ENCODE assay signal across 20 mouse cellular contexts in genomic region chr1:177262926-177263325, GRCm38 (mm10). TPM values are rescaled to one million over a fixed set of nuclear protein-coding genes. Genes with fewer than 3 reads are reported as not detected.
DNase-seq lines count a peak whose midpoint lies in the region; ATAC-seq and TF ChIP-seq lines count a peak whose summit lies in the region.
"Had no signal": no experiment of that assay in that cellular context is flagged by ENCODE, and none has a peak within 500 bp of the region (broad histone marks: within the 10 kb centered on the region; RNA-seq: fewer than 3 reads in every experiment).

No protein-coding gene starts in this region.

- no peaks in the 10 kb centered on the region for H3K36me3 ChIP-seq in spleen, adult 2 months (ENCODE audit: control insufficient read depth, insufficient read depth, low read length)
- H3K36me3 ChIP-seq: embryonic facial prominence, embryonic 10.5 days; embryonic facial prominence, embryonic 12.5 days; forebrain, embryonic 15.5 days had no signal

- H3K4me1 ChIP-seq in spleen, adult 2 months (ENCODE audit: control insufficient read depth, insufficient read depth, insufficient read length): peaks cover 11% of the 10 kb centered on the region; the same call in 1 of the 2 replicates

- no peak overlapping the region for H3K4me3 ChIP-seq in spleen, adult 2 months (ENCODE audit: extremely low read depth, insufficient read depth, insufficient read length)
- H3K4me3 ChIP-seq: embryonic facial prominence, embryonic 10.5 days; embryonic facial prominence, embryonic 12.5 days; forebrain, embryonic 13.5 days; forebrain, embryonic 15.5 days had no signal

- intact Hi-C loops in heart, postnatal 36 days (cut with DNase I): no loop called here

- WGBS in spleen, adult 2 months: 24% methylated on average over 2 of the region's 2 CpGs

- H3K27ac ChIP-seq in spleen, adult 2 months (ENCODE audit: insufficient read depth, low read length): peak overlapping the region; percentile 13; the same call in 1 of the 2 replicates
- H3K27ac ChIP-seq: embryonic facial prominence, embryonic 10.5 days; embryonic facial prominence, embryonic 12.5 days; forebrain, embryonic 13.5 days; forebrain, embryonic 15.5 days had no signal

- no peak for TF ChIP-seq POLR2A in spleen, adult 2 months (IDR thresholded peaks at IDR 0.05; ENCODE audit: low read depth, low read length)

- peak; percentile 61 for ATAC-seq in neutrophil, adult 5-6 weeks (ENCODE audit: extremely low read depth, insufficient number of reproducible peaks, low FRiP score, poor library complexity, severe bottlenecking)
- ATAC-seq: activated CD4-positive, CD25-positive, alpha-beta regulatory T cell, adult 4 months; forebrain, embryonic 13.5 days; forebrain, embryonic 15.5 days; forebrain, postnatal 0 days; Patski had no signal

- H3K27me3 ChIP-seq in spleen, adult 2 months (ENCODE audit: control insufficient read depth, insufficient read depth, low read length): no peaks in the 10 kb centered on the region; the same call in 1 of the 2 replicates
- H3K27me3 ChIP-seq: embryonic facial prominence, embryonic 12.5 days; forebrain, embryonic 13.5 days; forebrain, embryonic 15.5 days; Patski had no signal

- no peak for DNase-seq in spleen, adult 2 months (ENCODE audit: low read depth in 1 of 2, low spot score in 2 of 2)
- DNase-seq in spleen, adult 12 weeks (ENCODE audit: low spot score): no peak
- no peak for DNase-seq in heart, postnatal 36 days
- DNase-seq in left cerebral cortex, adult 8-10 months (ENCODE audit: low spot score in 2 of 2): no peak
- DNase-seq: adrenal gland, adult 8-10 months; adrenal gland, postnatal 14 days; adrenal gland, postnatal 36 days; cerebellum, adult 11-12 months; cerebellum, adult 2 months; cerebellum, adult 9-10 months; cerebellum, postnatal 10 days; cerebellum, postnatal 25 days; forebrain, postnatal 0 days had no signal

- no peak for TF ChIP-seq CTCF in spleen, adult 2 months (IDR thresholded peaks at IDR 0.05; ENCODE audit: extremely low read depth, insufficient read depth, insufficient read length, insufficient replicate concordance)

RNA-seq across cellular contexts. Expression of gene Akt3, which starts 4.9 kb away (rescaled TPM):
- 6.0 and 6.4 TPM in 2 replicates for polyA plus RNA-seq in spleen, adult 2 months (2012; rRNA removed)
- 99.3 and 104 TPM in 2 replicates for total RNA-seq in neutrophil, adult 5-6 weeks (2017)
- total RNA-seq in heart, postnatal 36 days (2021): 10 to 100 TPM; 22.5 to 23.8 TPM
- 100 to 1,000 TPM; 227 to 296 (median 251) TPM for total RNA-seq in left cerebral cortex, adult 8-10 months (2022)
